Mouse (Mus musculus): ENCODE data around the gene Lsm2.

DNA sequence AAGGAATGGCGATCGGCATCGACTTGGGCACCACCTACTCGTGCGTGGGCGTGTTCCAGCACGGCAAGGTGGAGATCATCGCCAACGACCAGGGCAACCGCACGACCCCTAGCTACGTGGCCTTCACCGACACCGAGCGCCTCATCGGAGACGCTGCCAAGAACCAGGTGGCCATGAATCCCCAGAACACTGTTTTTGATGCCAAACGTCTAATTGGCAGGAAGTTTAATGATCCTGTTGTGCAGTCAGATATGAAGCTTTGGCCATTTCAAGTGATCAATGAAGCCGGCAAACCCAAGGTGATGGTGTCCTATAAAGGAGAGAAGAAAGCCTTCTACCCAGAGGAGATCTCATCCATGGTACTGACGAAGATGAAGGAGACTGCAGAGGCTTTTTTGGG, 4.7 kb upstream of the Lsm2 start:
- no peak for TF ChIP-seq POLR2A (IDR thresholded peaks at IDR 0.05; ENCODE audit: borderline replicate concordance, extremely low read depth, low read depth, low read length)
- TF ChIP-seq CTCF (IDR thresholded peaks at IDR 0.05; ENCODE audit: insufficient read depth, low read length): no peak

All from lung, adult 2 months (tissue).